Mouse (Mus musculus): ENCODE data around the gene Camk1d. TPM values are rescaled to one million over a fixed set of nuclear protein-coding genes. Genes with fewer than 3 reads are reported as not detected.

The Camk1d gene
- total RNA-seq, 2 experiments from 2014 or later = 115 to 116 TPM

DNA sequence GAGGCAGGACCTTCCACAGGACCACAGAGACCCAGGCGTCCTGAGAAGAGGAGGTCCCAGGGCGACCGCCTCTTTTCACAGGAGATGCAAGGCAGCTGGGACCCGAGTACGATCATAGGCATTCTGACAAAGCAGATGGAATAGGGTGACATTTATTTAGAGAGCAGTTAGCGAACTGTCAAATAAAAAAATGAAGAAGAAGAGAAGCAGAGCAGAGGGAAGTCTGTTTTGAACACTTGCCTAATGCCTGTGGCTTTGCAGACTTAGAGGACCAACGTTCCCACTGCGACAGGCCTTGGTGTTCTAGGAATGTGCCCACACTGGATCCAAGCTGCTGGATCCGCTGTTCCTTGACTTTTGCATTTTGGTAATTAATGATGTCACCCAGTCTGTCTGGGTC is 259.5 kb downstream of the Camk1d start:
- DNase-seq (ENCODE audit: low spot score in 2 of 2) = no peak
- intact Hi-C loops (cut with DNase I) = loop anchor here (5.0 kb wide), 3 partner anchors 142 to 317 kb away; no protein-coding TSS in a partner anchor

- DNase-seq (ENCODE audit: low spot score in 2 of 2) = peak in 1 of 2 experiments; percentile 40
Observed at GRCm38 (mm10) chr2:5451654-5452053, 262.7 kb downstream of the Camk1d start.

GRCm38 (mm10) chr2:5445357-5445756 is 269.0 kb downstream of the Camk1d start:
- no peak for DNase-seq (ENCODE audit: low spot score in 2 of 2)
- intact Hi-C loops (cut with DNase I) = no loop called here

More at GRCm38 (mm10) chr2:5451654-5452053, 262.7 kb downstream of the Camk1d start:
- intact Hi-C loops (cut with DNase I) = loop anchor here (5.0 kb wide), 2 partner anchors 266 to 321 kb away; no protein-coding TSS in a partner anchor

DNA sequence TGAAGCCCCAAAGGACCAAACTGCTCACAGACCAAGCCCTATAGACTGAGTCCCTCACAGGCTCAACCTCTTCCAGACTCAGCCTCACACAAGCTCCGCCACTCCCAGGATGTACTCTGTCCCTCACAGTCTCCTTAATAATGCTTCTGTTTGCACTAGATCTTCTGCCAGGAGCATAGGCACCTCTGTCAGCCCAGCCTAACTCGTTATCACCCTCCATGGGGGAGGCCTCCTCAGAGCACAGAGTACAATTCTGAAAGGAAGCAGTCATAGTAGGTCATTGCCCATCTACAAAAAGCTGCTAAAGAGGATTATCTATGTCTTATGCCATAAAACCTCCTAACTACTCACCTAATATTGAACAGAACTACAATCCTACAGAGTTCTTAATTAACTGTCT is 276.6 kb downstream of the Camk1d start:
- intact Hi-C loops (cut with DNase I) = no loop called here
- DNase-seq (ENCODE audit: low spot score in 2 of 2) = no peak

GRCm38 (mm10) chr2:5435587-5436253 is 278.6 kb downstream of the Camk1d start:
- peak in 1 of 2 experiments; percentile 37 for DNase-seq (ENCODE audit: low spot score in 2 of 2)

GRCm38 (mm10) chr2:5431309-5431708 is 283.0 kb downstream of the Camk1d start:
- intact Hi-C loops (cut with DNase I) = no loop called here
- DNase-seq (ENCODE audit: low spot score in 2 of 2) = no peak

More at GRCm38 (mm10) chr2:5435587-5436253, 278.6 kb downstream of the Camk1d start:
- intact Hi-C loops (cut with DNase I) = no loop called here

GRCm38 (mm10) chr2:5429921-5430320 is 284.4 kb downstream of the Camk1d start:
- DNase-seq (ENCODE audit: low spot score in 2 of 2) = peak in 1 of 2 experiments; percentile 81
- intact Hi-C loops (cut with DNase I) = no loop called here

DNA sequence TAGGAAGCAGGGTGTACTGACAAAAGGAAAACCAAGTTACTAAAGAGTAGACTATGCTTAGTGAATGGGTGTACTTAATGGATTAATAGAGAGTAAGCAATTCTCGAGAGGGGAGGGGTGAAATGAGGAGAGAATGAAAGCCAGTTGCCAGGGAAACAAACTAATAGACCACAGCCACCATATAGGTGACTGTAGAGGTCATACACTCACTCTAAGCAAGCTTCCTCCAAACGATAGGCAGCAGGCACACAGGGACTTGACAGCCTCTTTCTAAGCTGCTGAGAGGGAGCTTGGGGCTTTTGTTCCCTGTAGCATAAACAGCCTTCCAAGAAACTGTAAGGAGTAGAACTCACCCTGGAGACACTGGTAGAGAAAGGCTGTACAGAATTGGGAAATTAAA is 288.2 kb downstream of the Camk1d start:
- no peak for DNase-seq (ENCODE audit: low spot score in 2 of 2)
- intact Hi-C loops (cut with DNase I) = no loop called here

GRCm38 (mm10) chr2:5425612-5426011 is 288.7 kb downstream of the Camk1d start:
- intact Hi-C loops (cut with DNase I) = no loop called here
- no peak for DNase-seq (ENCODE audit: low spot score in 2 of 2)

GRCm38 (mm10) chr2:5420621-5421196 is 293.6 kb downstream of the Camk1d start:
- intact Hi-C loops (cut with DNase I) = no loop called here
- no peak for DNase-seq (ENCODE audit: low spot score in 2 of 2)

- intact Hi-C loops (cut with DNase I) = no loop called here
- DNase-seq (ENCODE audit: low spot score in 2 of 2) = peak in 1 of 2 experiments; percentile 43
Observed at GRCm38 (mm10) chr2:5418802-5419201, 295.5 kb downstream of the Camk1d start.

GRCm38 (mm10) chr2:5417158-5418032 is 296.9 kb downstream of the Camk1d start:
- intact Hi-C loops (cut with DNase I) = no loop called here
- no peak for DNase-seq (ENCODE audit: low spot score in 2 of 2)

GRCm38 (mm10) chr2:5411774-5412173 is 302.5 kb downstream of the Camk1d start:
- DNase-seq (ENCODE audit: low spot score in 2 of 2) = peak; percentile 58 to 87
- intact Hi-C loops (cut with DNase I) = no loop called here

DNA sequence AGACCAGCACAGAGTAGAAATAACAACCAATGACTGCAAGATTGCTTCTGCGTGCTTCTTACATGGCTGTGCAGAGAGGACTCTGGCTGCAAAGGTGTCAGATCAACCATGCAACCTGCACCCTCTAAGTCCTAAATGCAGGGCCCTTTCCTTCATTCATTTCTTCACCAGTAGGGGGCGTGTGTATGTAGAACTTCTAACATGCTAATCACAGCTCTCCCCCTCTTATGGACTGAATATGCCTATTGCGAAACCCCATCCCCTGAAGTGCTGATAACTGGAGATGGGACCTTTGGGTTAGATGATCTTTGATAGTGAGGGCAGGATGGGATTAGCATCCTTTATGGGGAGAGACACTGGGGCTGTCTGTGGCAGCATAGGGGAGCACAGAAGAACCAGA is 310.5 kb downstream of the Camk1d start:
- peak in 1 of 2 experiments; percentile 36 for DNase-seq (ENCODE audit: low spot score in 2 of 2)
- intact Hi-C loops (cut with DNase I) = no loop called here

- DNase-seq (ENCODE audit: low spot score in 2 of 2) = peak in 1 of 2 experiments; percentile 49
- intact Hi-C loops (cut with DNase I) = no loop called here
Observed at GRCm38 (mm10) chr2:5402036-5402435, 312.3 kb downstream of the Camk1d start.

DNA sequence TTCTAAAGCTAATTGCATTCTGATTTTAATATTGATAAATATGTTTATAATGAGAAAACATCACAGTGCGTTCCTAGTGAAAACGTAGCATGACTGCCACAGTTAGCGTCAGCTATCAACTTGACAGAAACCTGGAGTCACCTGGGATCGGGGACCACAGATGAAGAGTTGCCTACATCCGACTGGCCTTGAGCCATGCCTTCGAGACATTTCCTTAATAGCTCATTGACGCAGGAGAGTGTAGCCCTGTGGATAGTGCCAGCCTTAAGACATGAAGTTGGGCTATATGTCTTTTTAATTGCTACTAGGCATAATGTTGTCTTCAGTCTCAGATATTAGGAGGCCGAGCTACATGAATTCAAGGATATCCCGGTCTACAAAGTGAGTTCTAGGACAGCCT is 315.8 kb downstream of the Camk1d start:
- intact Hi-C loops (cut with DNase I) = loop anchor here (5.0 kb wide), 2 partner anchors 146 to 306 kb away; no protein-coding TSS in a partner anchor
- DNase-seq (ENCODE audit: low spot score in 2 of 2) = no peak

DNA sequence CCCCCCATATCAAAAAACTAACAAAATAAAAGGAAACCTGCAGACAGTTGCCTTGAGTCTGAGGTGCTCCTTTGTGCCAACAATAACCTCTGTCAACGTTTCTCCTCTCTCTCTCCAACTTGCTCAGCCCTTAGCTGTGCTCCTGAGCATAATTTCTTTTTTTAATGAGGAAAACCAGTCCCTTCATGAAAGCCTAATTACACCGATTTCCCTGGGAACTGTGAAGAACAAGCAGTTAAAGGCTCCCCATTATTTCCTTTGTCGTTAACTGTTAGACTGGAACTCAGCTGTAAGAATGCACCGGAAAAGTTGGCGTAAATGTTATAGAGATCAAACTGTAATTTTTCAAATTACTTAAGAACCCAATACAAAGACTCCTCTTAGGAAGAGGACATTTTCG is 316.3 kb downstream of the Camk1d start:
- intact Hi-C loops (cut with DNase I) = loop anchor here (5.0 kb wide), 2 partner anchors 146 to 306 kb away; no protein-coding TSS in a partner anchor

DNA sequence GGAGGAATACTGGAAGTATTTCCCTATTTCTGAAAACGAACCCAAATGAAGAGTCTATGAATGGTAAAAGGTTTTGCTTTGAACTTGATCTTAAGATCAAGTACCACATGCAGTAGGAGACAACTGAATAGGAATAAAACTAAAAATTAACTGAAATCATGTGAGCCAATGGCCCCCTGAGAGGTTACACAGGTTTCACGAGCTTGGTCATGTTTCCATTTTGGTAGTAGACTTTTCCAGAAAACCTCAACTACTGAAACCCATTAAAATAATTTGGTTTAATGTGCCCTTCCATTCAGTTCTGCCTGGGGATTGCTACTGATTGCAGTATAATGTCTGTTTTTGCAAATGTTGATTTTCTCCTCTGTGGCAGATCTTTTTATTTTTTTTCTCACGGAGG is 316.8 kb downstream of the Camk1d start:
- no peak for DNase-seq (ENCODE audit: low spot score in 2 of 2)
- intact Hi-C loops (cut with DNase I) = loop anchor here (5.0 kb wide), 2 partner anchors 145 to 305 kb away; no protein-coding TSS in a partner anchor

More for the DNA sequence above, 316.3 kb downstream of the Camk1d start:
- no peak for DNase-seq (ENCODE audit: low spot score in 2 of 2)

DNA sequence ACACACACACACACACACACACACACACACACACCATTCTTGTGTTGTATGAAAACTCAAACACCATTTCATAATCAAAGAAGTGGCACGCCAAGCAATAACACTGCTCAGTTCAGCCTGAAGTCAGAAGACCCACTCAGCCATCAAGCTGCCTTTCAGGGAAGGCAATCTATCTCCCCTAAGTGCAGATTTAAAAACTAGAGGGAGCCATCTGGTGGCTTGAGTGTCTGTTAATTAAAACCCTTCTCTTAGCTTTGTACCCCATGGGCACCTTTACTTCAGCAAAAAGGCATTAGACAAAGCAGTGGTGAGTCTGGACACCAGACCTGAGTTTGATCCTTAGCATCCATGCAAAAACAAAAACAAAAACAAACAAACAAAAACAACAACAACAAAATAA is 317.9 kb downstream of the Camk1d start:
- intact Hi-C loops (cut with DNase I) = loop anchor here (5.0 kb wide), 2 partner anchors 144 to 304 kb away; no protein-coding TSS in a partner anchor
- DNase-seq (ENCODE audit: low spot score in 2 of 2) = peak in 1 of 2 experiments; percentile 26

DNA sequence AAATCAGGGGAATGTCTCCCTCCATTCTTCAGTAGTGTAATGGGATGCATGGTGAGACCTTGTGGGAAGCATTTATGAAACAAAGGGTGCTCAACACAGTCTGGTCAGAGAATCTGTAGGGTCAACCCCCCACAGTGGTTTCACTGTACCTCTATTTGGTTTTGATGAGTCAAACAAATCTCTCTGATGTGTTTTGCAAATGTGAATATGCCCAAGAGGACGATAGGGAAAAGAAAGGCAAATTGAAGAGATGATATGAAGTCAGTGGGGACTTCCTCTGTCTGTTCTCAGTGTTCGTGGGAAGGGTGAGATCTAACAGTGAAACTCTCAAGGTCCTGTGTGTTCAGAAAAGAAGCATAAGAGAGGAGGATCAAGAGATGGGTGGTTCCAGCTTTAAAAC is 318.4 kb downstream of the Camk1d start:
- intact Hi-C loops (cut with DNase I) = loop anchor here (5.0 kb wide), 2 partner anchors 144 to 304 kb away; no protein-coding TSS in a partner anchor

More for the DNA sequence above, 318.4 kb downstream of the Camk1d start:
- DNase-seq (ENCODE audit: low spot score in 2 of 2) = no peak

Measured in left cerebral cortex, postnatal 25 days (tissue).